In the genomic region with DNA sequence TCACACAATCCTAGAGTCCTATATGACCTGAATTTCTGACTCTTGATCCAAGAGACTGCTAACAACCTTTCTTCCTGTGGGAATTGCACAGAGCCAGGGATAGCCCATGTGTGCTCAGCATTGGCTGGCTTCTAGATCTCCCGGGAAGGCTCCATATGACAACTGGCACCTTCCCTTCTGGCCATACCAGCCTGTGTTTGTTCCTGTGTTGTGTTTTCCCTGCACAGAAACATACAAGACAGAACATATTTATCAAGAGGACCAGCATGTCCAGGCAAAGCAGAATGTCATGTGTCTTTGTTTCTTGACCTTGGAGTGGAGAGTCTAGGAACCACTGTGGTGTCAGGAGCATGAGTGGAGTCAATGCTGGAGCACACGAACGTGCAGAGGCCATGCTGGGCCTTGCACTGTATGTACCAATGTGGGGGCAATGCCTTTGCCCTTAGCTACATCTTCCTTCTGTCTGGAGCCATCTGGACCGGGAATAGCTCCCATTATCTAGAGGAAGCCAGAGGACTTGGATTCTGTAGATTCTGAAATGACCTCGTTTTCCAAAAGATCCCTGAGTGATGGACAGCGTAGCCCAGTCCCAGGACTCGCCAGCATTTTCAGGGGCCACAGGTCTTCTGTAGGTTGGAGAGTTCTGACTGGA, we compare ENCODE assay signal across 16 mouse cellular contexts. TPM values are rescaled to one million over a fixed set of nuclear protein-coding genes. Genes with fewer than 3 reads are reported as not detected.
"Had no signal": no experiment of that assay in that cellular context is flagged by ENCODE, and none has a peak within 500 bp of the region (broad histone marks: within the 10 kb centered on the region; RNA-seq: fewer than 3 reads in every experiment).

No protein-coding gene starts in this region.

- ATAC-seq: midbrain, embryonic 13.5 days had no signal

- H3K36me3 ChIP-seq: limb, embryonic 15.5 days; liver, embryonic 13.5 days; midbrain, embryonic 13.5 days had no signal

- DNase-seq: kidney, postnatal 25 days; liver, embryonic 13.5 days; lung, adult 18-20 months; right cerebral cortex, adult 18-20 months; right cerebral cortex, postnatal 25 days; thymus, postnatal 4 days had no signal

- H3K27ac ChIP-seq: left cerebral cortex, adult 2 months; limb, embryonic 15.5 days; liver, embryonic 13.5 days; midbrain, embryonic 13.5 days had no signal

- H3K27me3 ChIP-seq: limb, embryonic 15.5 days; liver, embryonic 13.5 days; midbrain, embryonic 13.5 days had no signal

- H3K9me3 ChIP-seq: limb, embryonic 15.5 days; liver, embryonic 13.5 days; midbrain, embryonic 13.5 days had no signal

- H3K4me1 ChIP-seq: limb, embryonic 15.5 days had no signal

- H3K4me2 ChIP-seq: limb, embryonic 15.5 days; liver, embryonic 13.5 days; midbrain, embryonic 13.5 days had no signal

- H3K4me3 ChIP-seq: left cerebral cortex, adult 2 months; limb, embryonic 15.5 days; liver, embryonic 13.5 days; midbrain, embryonic 13.5 days had no signal

- H3K9ac ChIP-seq: limb, embryonic 15.5 days; liver, embryonic 13.5 days; midbrain, embryonic 13.5 days had no signal

RNA-seq across cellular contexts. Expression of gene Gm11985, which starts 55.5 kb away (rescaled TPM):
- total RNA-seq: layer of hippocampus, postnatal 25 days; left cerebral cortex, adult 2 months; left cerebral cortex, postnatal 25 days; midbrain, postnatal 0 days had no signal
- polyA plus RNA-seq: limb, embryonic 11.5 days; limb, embryonic 15.5 days; liver, embryonic 13.5 days; midbrain, embryonic 13.5 days; midbrain, postnatal 0 days; small intestine, adult 2 months; stomach, embryonic 16.5 days; thymus, postnatal 0 days had no signal
